Mouse (Mus musculus): Measurements from ENCODE around the gene Gnb2. TPM values are rescaled to one million over a fixed set of nuclear protein-coding genes. Genes with fewer than 3 reads are reported as not detected.

Gene Gnb2
- 400 and 414 TPM in 2 replicates for polyA plus RNA-seq (2016; fragmentation: Nextera tagmentation; extraction: Ambion mirVana)

GRCm38 (mm10) chr5:137533117-137533827 is at the start of gene Gnb2, which contains the start of gene Epo:
Gnb2 (minus strand) TSS chr5:137533510.
Epo (minus strand) TSS chr5:137533242.
- peak; percentile 97 for DNase-seq (ENCODE audit: low spot score)

GRCm38 (mm10) chr5:137582702-137583101 is 49.4 kb upstream of the Gnb2 start:
- peaks cover 19% of the 10 kb centered on the region for H3K4me1 ChIP-seq
- H3K4me3 ChIP-seq, result no peak overlapping the region
- no peak overlapping the region for H3K27ac ChIP-seq (replicated peaks)
- 45% methylated on average over 8 of the region's 8 CpGs for WGBS
- DNase-seq (ENCODE audit: low spot score), result no peak
- no peaks in the 10 kb centered on the region for H3K36me3 ChIP-seq
- no peaks in the 10 kb centered on the region; the same call in 1 of the 2 replicates for H3K9me3 ChIP-seq (replicated peaks)
- peaks cover 37% of the 10 kb centered on the region for H3K27me3 ChIP-seq (ENCODE audit: low read depth, poor library complexity, severe bottlenecking)

More at GRCm38 (mm10) chr5:137533117-137533827, at the start of gene Gnb2, which contains the start of gene Epo:
- Histone ChIP-seq H3K9me3 (replicated peaks) (no peaks in the 10 kb centered on the region), H3K36me3 (peaks cover 24% of the 10 kb centered on the region), H3K27me3 (ENCODE audit: low read depth, poor library complexity, severe bottlenecking) (no peaks in the 10 kb centered on the region), H3K27ac (replicated peaks) (peak within 1 kb of the TSS; percentile 99), H3K4me1 (peaks cover 47% of the 10 kb centered on the region), H3K4me3 (peak within 1 kb of the TSS; percentile 95)
- under 1% methylated on average over 40 of the region's 40 CpGs for WGBS

DNA sequence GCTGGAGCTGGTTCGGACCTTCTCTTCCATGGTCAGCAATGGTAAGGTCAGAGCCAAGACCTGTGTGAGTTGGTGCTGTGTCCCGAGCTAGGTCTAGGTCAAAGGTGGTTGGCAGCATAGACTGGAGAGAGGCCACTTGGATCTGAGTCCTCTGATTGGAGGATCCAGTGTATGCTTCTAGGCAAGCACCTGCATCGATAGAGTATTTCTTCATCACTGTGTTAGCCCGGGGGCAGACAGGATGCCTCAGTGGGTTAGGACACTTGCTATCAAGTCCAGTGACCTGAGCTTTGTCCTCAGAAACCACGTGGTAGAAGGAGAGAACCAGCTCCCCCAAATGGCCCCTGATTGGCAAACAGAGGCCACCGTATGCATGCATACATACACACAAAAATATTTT is 46.9 kb upstream of the Gnb2 start:
- Histone ChIP-seq H3K4me3 (no peak overlapping the region), H3K9me3 (replicated peaks) (no peaks in the 10 kb centered on the region), H3K4me1 (peaks cover 19% of the 10 kb centered on the region), H3K27ac (replicated peaks) (no peak overlapping the region), H3K27me3 (ENCODE audit: low read depth, poor library complexity, severe bottlenecking) (peaks cover 42% of the 10 kb centered on the region), H3K36me3 (no peaks in the 10 kb centered on the region)
- WGBS, result 81% methylated on average over 6 of the region's 6 CpGs
- DNase-seq (ENCODE audit: low spot score), result no peak

DNA sequence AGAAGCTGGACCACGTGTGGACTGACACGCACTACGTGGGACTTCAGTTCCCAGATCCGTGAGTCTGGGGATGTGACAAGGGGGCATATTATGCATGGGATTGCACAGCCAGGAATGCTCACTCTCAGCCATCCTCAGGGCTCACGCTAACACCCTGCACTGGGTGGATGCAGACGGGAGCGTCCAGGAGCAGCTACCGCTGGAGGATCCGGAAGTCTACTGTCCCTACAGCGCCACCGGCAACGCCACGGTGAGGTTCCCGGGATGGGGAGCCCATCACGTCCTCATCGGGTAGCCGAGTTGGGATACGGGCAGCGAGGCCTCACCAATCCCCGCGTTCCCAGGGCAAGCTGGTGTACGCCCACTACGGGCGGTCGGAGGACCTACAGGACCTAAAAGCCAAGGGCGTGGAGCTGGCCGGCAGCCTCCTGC is 41.2 kb upstream of the Gnb2 start:
- WGBS, result 7% methylated on average over 27 of the region's 27 CpGs
- Histone ChIP-seq H3K27ac (replicated peaks) (peak overlapping the region; percentile 60; the same call in 1 of the 2 replicates), H3K27me3 (ENCODE audit: low read depth, poor library complexity, severe bottlenecking) (peaks cover 26% of the 10 kb centered on the region)

GRCm38 (mm10) chr5:137570691-137571586 is 37.6 kb upstream of the Gnb2 start:
- H3K4me3 ChIP-seq, result peak overlapping the region; percentile 11; the same call in 1 of the 2 replicates
- H3K27ac ChIP-seq (replicated peaks), result no peak overlapping the region
- no peaks in the 10 kb centered on the region for H3K36me3 ChIP-seq
- DNase-seq (ENCODE audit: low spot score), result no peak
- WGBS, result 85% methylated on average over 17 of the region's 17 CpGs
- no peaks in the 10 kb centered on the region for H3K9me3 ChIP-seq (replicated peaks)
- peaks cover 24% of the 10 kb centered on the region for H3K4me1 ChIP-seq
- H3K27me3 ChIP-seq (ENCODE audit: low read depth, poor library complexity, severe bottlenecking), result peaks cover 22% of the 10 kb centered on the region

More for the DNA sequence above, 41.2 kb upstream of the Gnb2 start:
- Histone ChIP-seq H3K9me3 (replicated peaks) (no peaks in the 10 kb centered on the region), H3K36me3 (no peaks in the 10 kb centered on the region), H3K4me1 (peaks cover 18% of the 10 kb centered on the region), H3K4me3 (peak overlapping the region; percentile 49)
- peak; percentile 51 for DNase-seq (ENCODE audit: low spot score)

- 55% methylated on average over 7 of the region's 7 CpGs for whole genome bisulfite sequencing
- H3K36me3 ChIP-seq, result no peaks in the 10 kb centered on the region
- H3K9me3 ChIP-seq (replicated peaks), result no peaks in the 10 kb centered on the region
- peaks cover 21% of the 10 kb centered on the region for H3K27me3 ChIP-seq (ENCODE audit: low read depth, poor library complexity, severe bottlenecking)
- DNase-seq (ENCODE audit: low spot score), result no peak
- no peak overlapping the region for H3K4me3 ChIP-seq
- no peak overlapping the region for H3K27ac ChIP-seq (replicated peaks)
- H3K4me1 ChIP-seq, result peaks cover 32% of the 10 kb centered on the region
Measured at GRCm38 (mm10) chr5:137570181-137570580, 36.9 kb upstream of the Gnb2 start.

DNA sequence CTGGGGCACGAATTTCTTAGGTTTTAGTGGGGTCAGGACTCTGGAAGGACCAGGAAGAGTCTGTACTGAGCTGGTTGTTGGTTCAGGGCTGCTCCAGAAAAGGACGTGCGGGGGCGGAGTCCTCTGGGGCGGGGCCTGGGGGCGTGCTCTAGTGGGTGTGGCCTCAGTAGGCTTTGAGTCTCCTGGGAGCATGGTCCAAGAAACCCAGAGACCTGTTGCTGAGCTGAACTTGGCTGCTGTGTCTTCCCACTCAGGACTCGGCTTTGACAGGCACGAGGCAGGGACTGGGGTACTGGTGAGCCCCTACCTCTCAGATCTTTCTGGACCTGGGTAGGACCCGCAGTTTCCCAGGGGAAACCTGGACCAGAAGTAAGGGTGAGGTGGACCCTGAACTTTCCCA is 36.4 kb upstream of the Gnb2 start, which contains the start of gene Tfr2:
Gene Tfr2 (plus strand): TSS at position 176 of the 400 bp plus-strand sequence.
- no peak for DNase-seq (ENCODE audit: low spot score)
- Histone ChIP-seq H3K4me1 (peaks cover 32% of the 10 kb centered on the region), H3K4me3 (no peak within 1 kb of the TSS), H3K9me3 (replicated peaks) (no peaks in the 10 kb centered on the region), H3K27me3 (ENCODE audit: low read depth, poor library complexity, severe bottlenecking) (peaks cover 15% of the 10 kb centered on the region), H3K36me3 (no peaks in the 10 kb centered on the region), H3K27ac (replicated peaks) (no peak within 1 kb of the TSS; the same call in 1 of the 2 replicates)
- WGBS, result 44% methylated on average over 9 of the region's 9 CpGs

DNA sequence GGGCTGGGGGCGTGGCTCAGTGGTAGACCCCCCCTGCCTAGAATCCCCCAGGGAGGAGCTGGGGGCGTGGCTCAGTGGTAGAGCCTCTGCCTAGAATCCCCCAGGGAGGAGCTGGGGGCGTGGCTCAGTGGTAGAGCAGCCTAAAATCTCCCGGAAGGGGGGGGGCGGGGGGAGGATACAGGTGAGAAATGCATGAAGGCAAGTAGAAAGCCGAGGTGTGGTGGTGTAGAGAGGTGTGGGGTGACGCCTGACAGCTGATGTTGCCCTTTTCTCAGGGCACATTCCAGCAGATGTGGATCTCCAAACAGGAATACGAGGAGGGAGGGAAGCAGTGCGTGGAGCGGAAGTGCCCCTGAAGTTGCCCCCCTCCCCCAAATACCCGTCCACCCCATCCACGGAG is 35.7 kb upstream of the Gnb2 start:
- Histone ChIP-seq H3K4me1 (peaks cover 26% of the 10 kb centered on the region), H3K27ac (replicated peaks) (no peak overlapping the region), H3K4me3 (no peak overlapping the region), H3K27me3 (ENCODE audit: low read depth, poor library complexity, severe bottlenecking) (peaks cover 9% of the 10 kb centered on the region), H3K9me3 (replicated peaks) (no peaks in the 10 kb centered on the region), H3K36me3 (no peaks in the 10 kb centered on the region)
- WGBS, result 76% methylated on average over 12 of the region's 12 CpGs
- DNase-seq (ENCODE audit: low spot score), result no peak

- WGBS, result 85% methylated on average over 8 of the region's 8 CpGs
- no peaks in the 10 kb centered on the region for H3K36me3 ChIP-seq
- H3K27me3 ChIP-seq (ENCODE audit: low read depth, poor library complexity, severe bottlenecking), result 0 out of 2 replicates have a peak, but pooled peaks cover 3% of the 10 kb centered on the region
- peaks cover 24% of the 10 kb centered on the region for H3K4me1 ChIP-seq
- DNase-seq (ENCODE audit: low spot score), result no peak
- no peak overlapping the region for H3K27ac ChIP-seq (replicated peaks)
- H3K4me3 ChIP-seq, result no peak overlapping the region
- H3K9me3 ChIP-seq (replicated peaks), result no peaks in the 10 kb centered on the region
Measured at GRCm38 (mm10) chr5:137568223-137568798, 35.0 kb upstream of the Gnb2 start.

DNA sequence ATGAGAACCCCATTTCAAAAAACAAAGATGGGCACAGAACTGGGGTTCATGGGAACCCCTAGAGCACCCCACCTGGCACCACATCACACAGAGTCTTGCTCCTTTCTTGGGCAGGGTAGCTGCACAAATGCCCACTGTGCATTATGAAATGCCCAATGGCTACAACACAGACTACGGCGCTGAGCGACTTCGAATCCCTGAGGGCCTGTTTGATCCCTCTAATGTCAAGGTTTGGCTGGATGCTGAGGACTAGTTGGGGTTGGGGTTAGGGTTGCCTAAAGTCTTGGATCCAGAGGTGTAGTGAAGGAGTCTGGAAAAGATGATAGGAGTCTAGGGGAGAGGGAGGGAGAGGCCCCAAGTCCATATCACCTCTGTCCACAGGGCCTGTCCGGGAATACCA is 33.1 kb upstream of the Gnb2 start:
- no peak overlapping the region for H3K4me3 ChIP-seq
- H3K27ac ChIP-seq (replicated peaks), result no peak overlapping the region
- no peaks in the 10 kb centered on the region for H3K36me3 ChIP-seq
- H3K27me3 ChIP-seq (ENCODE audit: low read depth, poor library complexity, severe bottlenecking), result 0 out of 2 replicates have a peak, but pooled peaks cover 3% of the 10 kb centered on the region
- H3K9me3 ChIP-seq (replicated peaks), result no peaks in the 10 kb centered on the region
- DNase-seq (ENCODE audit: low spot score), result no peak
- H3K4me1 ChIP-seq, result peaks cover 24% of the 10 kb centered on the region
- 96% methylated on average over 5 of the region's 5 CpGs for WGBS

GRCm38 (mm10) chr5:137565744-137566143 is 32.4 kb upstream of the Gnb2 start:
- H3K4me3 ChIP-seq, result no peak overlapping the region
- WGBS, result 73% methylated on average over 6 of the region's 6 CpGs
- peaks cover 24% of the 10 kb centered on the region for H3K4me1 ChIP-seq
- no peak overlapping the region for H3K27ac ChIP-seq (replicated peaks)
- no peaks in the 10 kb centered on the region for H3K9me3 ChIP-seq (replicated peaks)
- 0 out of 2 replicates have a peak, but pooled peaks cover 3% of the 10 kb centered on the region for H3K27me3 ChIP-seq (ENCODE audit: low read depth, poor library complexity, severe bottlenecking)
- H3K36me3 ChIP-seq, result no peaks in the 10 kb centered on the region
- DNase-seq (ENCODE audit: low spot score), result no peak

GRCm38 (mm10) chr5:137562965-137563364 is 29.7 kb upstream of the Gnb2 start:
- Histone ChIP-seq H3K9me3 (replicated peaks) (no peaks in the 10 kb centered on the region), H3K27ac (replicated peaks) (no peak overlapping the region), H3K36me3 (no peaks in the 10 kb centered on the region), H3K27me3 (ENCODE audit: low read depth, poor library complexity, severe bottlenecking) (0 out of 2 replicates have a peak, but pooled peaks cover 3% of the 10 kb centered on the region), H3K4me1 (peaks cover 12% of the 10 kb centered on the region), H3K4me3 (no peak overlapping the region)
- WGBS, result 76% methylated on average over 10 of the region's 10 CpGs
- no peak for DNase-seq (ENCODE audit: low spot score)

Data from midbrain, embryonic 10.5 days (tissue).